In genomic region chr6:101890655-101891054, GRCm38 (mm10) we compare ENCODE assay signal across 14 mouse cellular contexts.
DNase-seq lines count a peak whose midpoint lies in the region.
"Had no signal": no experiment of that assay in that cellular context is flagged by ENCODE, and none has a peak within 500 bp of the region (broad histone marks: within the 10 kb centered on the region; RNA-seq: fewer than 3 reads in every experiment).

No protein-coding gene starts in this region.

- intact Hi-C loops in left cerebral cortex, postnatal 25 days (cut with DNase I) = loop anchor here (5.0 kb wide), 1 partner anchor 107 kb away; no protein-coding TSS in a partner anchor

- DNase-seq in left cerebral cortex, postnatal 25 days (ENCODE audit: low spot score in 2 of 2) = peak; percentile 8 to 49
- no peak for DNase-seq in left cerebral cortex, adult 8-10 months (ENCODE audit: low spot score in 2 of 2)
- DNase-seq in brain, adult 2 months (ENCODE audit: low read depth, low spot score) = peak; percentile 39
- DNase-seq in telencephalon, adult 2 months (ENCODE audit: low read depth, low spot score) = peak; percentile 69
- no peak for DNase-seq in thymus, adult 18-20 months
- DNase-seq: adrenal gland, adult 2 months; adrenal gland, postnatal 10 days; adrenal gland, postnatal 25 days; cerebellum, adult 11-12 months; cerebellum, adult 2 months; cerebellum, adult 9-10 months; cerebellum, postnatal 10 days; cerebellum, postnatal 25 days; forebrain, postnatal 0 days had no signal

Comparison
In these comparisons a context has a peak if more than half of its experiments do, and no peak if none do; other contexts are left out.
1. DNase-seq: peak in left cerebral cortex, postnatal 25 days (2 of 2), brain, adult 2 months (single experiment) and telencephalon, adult 2 months (single experiment); none in left cerebral cortex, adult 8-10 months (0 of 2) and thymus, adult 18-20 months (0 of 2).